Mouse (Mus musculus) heart, adult 2 months (tissue): ENCODE measurements at regions not wholly inside any gene's neighbourhood (a gene's known extent, or its start where the extent isn't known, plus 50 kb on each side); places are given as distances from the start of the nearest gene placed in this dataset.

Experiments used
- CTCF ChIP-seq: fragments of 200-600 bp; IDR thresholded peaks from 2 replicates; pipeline ENCODE4 v1.8.1; 2022; ENCODE audit warnings: antibody characterized with exemption, mild to moderate bottlenecking, moderate library complexity
- POLR2A ChIP-seq: fragments of 200-500 bp; IDR thresholded peaks from 2 replicates; pipeline ENCODE4 v1.6.1; 2011; ENCODE audit warnings: mild to moderate bottlenecking, low read depth, low read length, control low read depth; ENCODE audit not compliant: insufficient read depth

GRCm38 (mm10) chr5:74783906-74784305, 81.2 kb upstream of the Lnx1 start:
- TF ChIP-seq CTCF, result no peak
- no peak for TF ChIP-seq POLR2A
